Mouse (Mus musculus) embryonic facial prominence, embryonic 10.5 days (tissue): Measurements from ENCODE around the gene Hacd3. TPM values are rescaled to one million over a fixed set of nuclear protein-coding genes. Genes with fewer than 3 reads are reported as not detected.

Source experiments
- DNase-seq: peaks from one replicate; pipeline ENCODE4 v3.0.0-alpha.2; 2017; ENCODE audit warnings: low spot score
- H3K27ac ChIP-seq: fragments of 300-500 bp; sonication (generic); replicated peaks from 2 replicates; pipeline ENCODE4 v1.5.1; 2016; ENCODE audit warnings: mild to moderate bottlenecking
- H3K27me3 ChIP-seq: fragments of 300-500 bp; sonication (generic); replicated peaks from 2 replicates; pipeline ENCODE4 v1.6.1; 2016; ENCODE audit warnings: low read depth, mild to moderate bottlenecking; ENCODE audit not compliant: poor library complexity, severe bottlenecking
- H3K36me3 ChIP-seq: fragments of 300-500 bp; sonication (generic); replicated peaks from 2 replicates; pipeline ENCODE4 v1.6.1; 2016; ENCODE audit warnings: mild to moderate bottlenecking, moderate library complexity
- H3K4me1 ChIP-seq: fragments of 300-500 bp; sonication (generic); 2 replicates; pipeline ENCODE4 v1.6.1; 2016
- H3K4me3 ChIP-seq: fragments of 300-500 bp; sonication (generic); 2 replicates; pipeline ENCODE4 v1.5.1; 2016; ENCODE audit warnings: mild to moderate bottlenecking, moderate library complexity
- H3K9me3 ChIP-seq: fragments of 300-500 bp; sonication (generic); 2 replicates; pipeline ENCODE4 v1.6.1; 2016; ENCODE audit warnings: mild to moderate bottlenecking
- WGBS: fragments of 180-500 bp; shearing (Covaris S2); methylation state at CpG from one replicate; pipeline ENCODE4 v1.1.7; 2016; 5-methylcytosine and 5-hydroxymethylcytosine counted together
- polyA plus RNA-seq: library from polyadenylated mRNA; unstranded; fragments of >200 nt; fragmentation: Nextera tagmentation; extraction: Ambion mirVana; gene quantifications from 2 replicates; pipeline ENCODE4 v1.2.1, GENCODE M21; 2016

Hacd3 gene
- polyA plus RNA-seq, 1 experiment from 2014 or later = 104 TPM

- no peaks in the 10 kb centered on the region for H3K36me3 ChIP-seq
- H3K27me3 ChIP-seq = no peaks in the 10 kb centered on the region
- no peak for DNase-seq
- H3K9me3 ChIP-seq = no peaks in the 10 kb centered on the region
- H3K4me3 ChIP-seq = no peak overlapping the region
- 87% methylated on average over 5 of the region's 5 CpGs for WGBS
- no peak overlapping the region for H3K27ac ChIP-seq
- peaks cover 13% of the 10 kb centered on the region for H3K4me1 ChIP-seq
Measured at GRCm38 (mm10) chr9:65028313-65028712, 6.8 kb upstream of the Hacd3 start.

GRCm38 (mm10) chr9:65027241-65027640 is 5.7 kb upstream of the Hacd3 start:
- Histone ChIP-seq H3K27ac (no peak overlapping the region), H3K4me3 (no peak overlapping the region), H3K27me3 (peaks cover 8% of the 10 kb centered on the region), H3K36me3 (no peaks in the 10 kb centered on the region), H3K4me1 (peaks cover 11% of the 10 kb centered on the region), H3K9me3 (no peaks in the 10 kb centered on the region)
- no peak for DNase-seq
- 83% methylated on average over 7 of the region's 7 CpGs for WGBS

- H3K36me3 ChIP-seq = no peaks in the 10 kb centered on the region
- H3K27me3 ChIP-seq = peaks cover 8% of the 10 kb centered on the region
- peaks cover 34% of the 10 kb centered on the region for H3K4me1 ChIP-seq
- no peak for DNase-seq
- no peak overlapping the region for H3K27ac ChIP-seq
- 94% methylated on average over 3 of the region's 3 CpGs for WGBS
- no peak overlapping the region for H3K4me3 ChIP-seq
- H3K9me3 ChIP-seq = no peaks in the 10 kb centered on the region
Measured at GRCm38 (mm10) chr9:65023447-65023846, 2.0 kb upstream of the Hacd3 start.

- 90% methylated on average over 4 of the region's 4 CpGs for WGBS
- Histone ChIP-seq H3K36me3 (no peaks in the 10 kb centered on the region), H3K27me3 (peaks cover 8% of the 10 kb centered on the region), H3K9me3 (no peaks in the 10 kb centered on the region), H3K4me1 (peaks cover 38% of the 10 kb centered on the region), H3K4me3 (peak overlapping the region; percentile 97; the same call in 1 of the 2 replicates), H3K27ac (no peak overlapping the region; the same call in 1 of the 2 replicates)
- DNase-seq = no peak
Measured at GRCm38 (mm10) chr9:65022580-65023135, 1.2 kb upstream of the Hacd3 start.

- 23% methylated on average over 9 of the region's 9 CpGs for WGBS
- no peak for DNase-seq
- H3K27me3 ChIP-seq = peaks cover 8% of the 10 kb centered on the region
- H3K4me3 ChIP-seq = peak overlapping the region; percentile 97
- peak overlapping the region; percentile 94 for H3K27ac ChIP-seq
- H3K9me3 ChIP-seq = no peaks in the 10 kb centered on the region
- H3K36me3 ChIP-seq = no peaks in the 10 kb centered on the region
- H3K4me1 ChIP-seq = peaks cover 40% of the 10 kb centered on the region
Measured at GRCm38 (mm10) chr9:65021887-65022579, 540 bp upstream of the Hacd3 start.

GRCm38 (mm10) chr9:65020128-65020527 is 1.4 kb downstream of the Hacd3 start:
- no peak for DNase-seq
- Histone ChIP-seq H3K36me3 (peaks cover 4% of the 10 kb centered on the region; the same call in 1 of the 2 replicates), H3K4me3 (peak overlapping the region; percentile 97), H3K27ac (no peak overlapping the region), H3K27me3 (peaks cover 8% of the 10 kb centered on the region), H3K9me3 (no peaks in the 10 kb centered on the region), H3K4me1 (peaks cover 48% of the 10 kb centered on the region)
- WGBS = 87% methylated on average over 4 of the region's 4 CpGs

GRCm38 (mm10) chr9:65019146-65019545 is 2.3 kb downstream of the Hacd3 start:
- no peak for DNase-seq
- 0 out of 2 replicates have a peak overlapping the region, but pooled peaks have one; percentile 6 for H3K4me3 ChIP-seq
- no peak overlapping the region for H3K27ac ChIP-seq
- H3K9me3 ChIP-seq = no peaks in the 10 kb centered on the region
- peaks cover 7% of the 10 kb centered on the region; the same call in 1 of the 2 replicates for H3K36me3 ChIP-seq
- peaks cover 8% of the 10 kb centered on the region for H3K27me3 ChIP-seq
- peaks cover 48% of the 10 kb centered on the region for H3K4me1 ChIP-seq
- 69% methylated on average over 3 of the region's 3 CpGs for WGBS

- Histone ChIP-seq H3K36me3 (peaks cover 7% of the 10 kb centered on the region; the same call in 1 of the 2 replicates), H3K27me3 (peaks cover 8% of the 10 kb centered on the region), H3K4me3 (0 out of 2 replicates have a peak overlapping the region, but pooled peaks have one; percentile 6), H3K4me1 (peaks cover 48% of the 10 kb centered on the region), H3K27ac (no peak overlapping the region), H3K9me3 (no peaks in the 10 kb centered on the region)
- 86% methylated on average over 3 of the region's 3 CpGs for WGBS
- no peak for DNase-seq
Measured at GRCm38 (mm10) chr9:65018588-65019121, 2.8 kb downstream of the Hacd3 start.

- Histone ChIP-seq H3K4me3 (no peak overlapping the region), H3K27me3 (peaks cover 5% of the 10 kb centered on the region), H3K9me3 (no peaks in the 10 kb centered on the region), H3K4me1 (peaks cover 48% of the 10 kb centered on the region), H3K36me3 (peaks cover 7% of the 10 kb centered on the region; the same call in 1 of the 2 replicates), H3K27ac (no peak overlapping the region)
- 91% methylated on average over 4 of the region's 4 CpGs for WGBS
- DNase-seq = no peak
Measured at GRCm38 (mm10) chr9:65017896-65018295, 3.6 kb downstream of the Hacd3 start.

GRCm38 (mm10) chr9:65016978-65017827 is 4.3 kb downstream of the Hacd3 start:
- H3K4me1 ChIP-seq = peaks cover 45% of the 10 kb centered on the region
- no peak for DNase-seq
- peaks cover 7% of the 10 kb centered on the region; the same call in 1 of the 2 replicates for H3K36me3 ChIP-seq
- no peaks in the 10 kb centered on the region for H3K9me3 ChIP-seq
- H3K27ac ChIP-seq = no peak overlapping the region
- WGBS = 91% methylated on average over 16 of the region's 16 CpGs
- no peaks in the 10 kb centered on the region for H3K27me3 ChIP-seq
- H3K4me3 ChIP-seq = no peak overlapping the region

GRCm38 (mm10) chr9:65016241-65016977 is 5.1 kb downstream of the Hacd3 start:
- no peak for DNase-seq
- WGBS = 85% methylated on average over 4 of the region's 4 CpGs
- H3K27ac ChIP-seq = no peak overlapping the region

More at GRCm38 (mm10) chr9:65016241-65016977, 5.1 kb downstream of the Hacd3 start:
- no peak overlapping the region for H3K4me3 ChIP-seq
- H3K27me3 ChIP-seq = no peaks in the 10 kb centered on the region
- H3K4me1 ChIP-seq = peaks cover 39% of the 10 kb centered on the region
- H3K36me3 ChIP-seq = peaks cover 7% of the 10 kb centered on the region; the same call in 1 of the 2 replicates
- H3K9me3 ChIP-seq = no peaks in the 10 kb centered on the region
